Mouse (Mus musculus) retina, postnatal 1 day (tissue): ENCODE results near the gene Mrpl2.

Experiments used
- DNase-seq: peaks from one replicate; pipeline ENCODE4 v3.0.0-alpha.2; 2012

Gene Mrpl2

DNA sequence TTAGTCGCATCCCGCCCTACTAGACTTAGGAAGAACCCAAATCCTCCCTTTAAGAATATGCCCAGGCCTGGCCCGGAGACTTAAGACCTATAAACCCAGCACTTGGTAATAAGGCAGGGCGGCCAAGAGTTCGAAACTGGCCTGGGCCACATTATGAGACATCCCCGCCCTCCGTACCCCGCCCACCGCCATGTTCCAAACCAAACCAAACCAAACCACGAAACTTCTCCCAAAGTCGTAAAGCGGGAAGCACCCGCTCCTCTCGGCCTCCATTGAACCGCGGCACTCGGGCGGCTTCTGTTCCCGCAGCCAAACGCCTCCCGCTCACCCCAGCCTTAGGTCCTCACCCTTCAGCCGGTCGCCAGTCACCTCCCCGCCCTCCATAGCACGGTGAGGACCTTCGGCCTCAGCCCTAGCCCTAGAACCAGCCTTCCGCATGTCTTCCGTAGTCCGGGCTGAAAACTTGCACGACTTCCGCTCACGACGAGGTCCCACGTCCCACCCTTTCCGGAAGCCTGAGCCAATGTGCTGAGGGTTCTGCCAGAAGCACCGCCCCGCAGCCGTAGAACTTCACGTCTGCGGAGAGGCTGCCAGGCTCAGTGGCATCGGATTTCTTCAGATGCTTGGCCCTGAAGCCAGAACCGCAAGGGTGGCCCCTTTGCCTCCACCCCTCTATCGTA is 28.0 kb downstream of the Mrpl2 start, which contains the start of gene Rrp36:
Gene Rrp36 (minus strand): TSS at position 503 of the 680 bp plus-strand sequence.
- peak; percentile 95 for DNase-seq

DNA sequence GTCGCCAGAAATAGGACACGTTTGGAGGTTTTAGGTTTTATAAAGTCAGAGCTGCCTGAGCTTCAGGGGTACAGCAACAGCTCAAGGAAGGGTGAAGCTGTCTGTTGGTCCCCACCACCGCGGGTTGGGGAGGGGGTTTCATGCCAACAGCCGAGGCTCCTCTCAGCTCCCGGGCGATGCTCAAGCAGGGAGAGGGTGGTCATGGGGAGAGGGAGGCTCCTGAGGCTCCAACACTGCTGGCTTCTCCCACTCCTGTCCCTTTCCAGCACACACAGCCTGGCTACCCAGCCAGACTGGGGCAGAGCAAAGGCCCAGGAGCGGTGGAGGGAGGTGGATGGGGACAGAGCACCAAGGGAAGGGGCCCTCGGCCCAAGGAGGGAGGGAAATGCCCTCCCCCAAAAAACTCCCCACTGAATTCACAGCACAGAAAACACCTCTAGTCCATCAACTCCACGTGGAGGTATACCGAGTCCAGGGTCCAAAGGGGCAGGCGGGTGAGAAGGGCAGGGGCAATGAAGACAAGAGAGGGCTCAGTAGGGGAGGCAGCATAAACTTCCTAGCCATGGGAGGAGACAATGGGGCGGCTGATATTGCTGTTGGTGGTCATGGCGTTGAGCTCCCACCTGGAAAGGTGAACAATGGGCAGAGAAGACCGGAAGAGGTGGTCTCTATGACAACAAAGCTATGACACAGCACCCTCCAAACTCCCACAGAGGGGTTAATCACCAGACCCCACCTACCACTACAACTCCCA is 28.7 kb downstream of the Mrpl2 start:
- no peak for DNase-seq

DNA sequence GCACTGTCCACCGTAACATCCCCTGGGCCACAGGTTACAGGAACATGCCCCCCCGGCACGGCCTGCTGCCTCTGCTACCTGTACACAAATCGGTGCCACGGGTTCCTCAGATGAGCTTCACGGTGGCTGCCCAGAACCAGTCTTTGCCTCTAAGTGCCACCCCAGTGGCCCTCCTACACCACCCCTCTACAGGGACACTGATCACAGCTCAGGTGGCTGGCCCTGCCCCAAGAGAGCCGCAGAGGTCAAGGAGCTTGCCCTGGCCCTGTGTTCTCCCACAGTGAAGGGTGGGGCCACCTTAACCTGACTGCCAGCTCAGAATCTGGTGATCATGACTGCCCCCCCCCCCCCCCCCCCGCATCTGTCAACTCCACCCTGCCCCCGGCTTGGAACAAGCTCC is 32.4 kb downstream of the Mrpl2 start, which contains the start of gene Mea1:
Gene Mea1 (plus strand): TSS at position 378 of the 400 bp plus-strand sequence.
- no peak for DNase-seq

DNA sequence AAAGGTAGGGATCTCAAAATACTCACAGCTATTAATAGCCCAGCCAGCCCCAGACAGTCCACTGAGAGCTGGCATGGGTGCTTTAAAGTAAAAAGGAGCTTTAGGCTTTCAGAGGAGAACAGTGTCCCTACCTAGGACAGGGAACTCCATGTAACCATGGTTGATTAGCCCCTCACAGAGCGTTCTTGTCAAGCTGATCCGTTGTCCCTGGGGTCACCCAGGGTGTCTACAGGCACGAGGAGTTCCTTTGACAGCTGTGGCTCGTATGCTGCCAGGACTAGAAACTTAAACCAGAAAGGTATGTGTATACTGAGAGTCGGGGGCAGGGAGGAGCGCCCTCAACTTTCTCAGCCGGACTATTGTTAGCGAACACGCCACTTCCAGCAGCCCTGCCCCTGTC is 32.9 kb downstream of the Mrpl2 start:
- no peak for DNase-seq

DNA sequence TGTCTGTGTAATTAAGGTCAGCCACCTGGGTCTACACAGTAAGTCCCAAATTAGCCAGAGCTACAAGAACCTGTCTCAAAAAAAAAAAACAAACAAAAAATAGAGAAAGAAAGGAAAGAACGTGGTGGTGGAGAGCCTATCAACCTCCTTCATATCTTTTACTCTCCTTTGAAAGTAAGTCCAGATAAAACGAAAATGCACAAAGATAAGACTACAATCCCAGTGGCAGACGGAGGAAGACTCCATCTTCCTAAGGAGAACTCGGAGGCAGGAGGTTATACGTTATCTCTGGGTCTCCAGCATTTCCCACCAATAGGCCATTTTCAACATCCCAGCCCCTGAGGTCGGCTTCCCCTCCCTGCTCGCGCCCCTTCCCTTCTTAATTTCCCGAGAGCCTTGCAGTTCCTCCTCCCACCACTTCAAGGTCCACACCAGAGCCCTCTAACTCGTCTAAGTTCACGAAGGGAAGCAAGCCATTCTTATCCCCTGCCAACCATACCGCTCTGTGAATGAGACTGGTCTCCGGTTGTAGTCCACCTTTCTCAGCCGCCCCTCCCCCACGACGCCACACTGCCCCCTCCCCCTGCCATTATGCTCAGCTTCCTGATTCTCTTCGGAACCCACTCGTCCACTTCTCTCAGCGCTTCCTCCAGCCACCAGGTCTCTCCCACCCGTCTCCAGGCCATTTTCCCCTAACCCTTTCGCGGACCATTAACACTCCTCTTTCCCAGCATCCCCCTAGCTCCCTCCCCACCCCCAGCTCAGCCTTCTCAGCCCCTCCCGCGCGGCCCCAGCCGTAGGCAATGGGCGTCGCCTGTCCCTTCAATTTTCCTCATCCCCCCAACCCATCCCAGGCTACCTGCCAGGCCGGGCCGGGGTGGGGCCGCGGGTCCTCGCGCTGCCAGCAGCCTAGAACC is 34.1 kb downstream of the Mrpl2 start:
- peak; percentile 74 for DNase-seq

DNA sequence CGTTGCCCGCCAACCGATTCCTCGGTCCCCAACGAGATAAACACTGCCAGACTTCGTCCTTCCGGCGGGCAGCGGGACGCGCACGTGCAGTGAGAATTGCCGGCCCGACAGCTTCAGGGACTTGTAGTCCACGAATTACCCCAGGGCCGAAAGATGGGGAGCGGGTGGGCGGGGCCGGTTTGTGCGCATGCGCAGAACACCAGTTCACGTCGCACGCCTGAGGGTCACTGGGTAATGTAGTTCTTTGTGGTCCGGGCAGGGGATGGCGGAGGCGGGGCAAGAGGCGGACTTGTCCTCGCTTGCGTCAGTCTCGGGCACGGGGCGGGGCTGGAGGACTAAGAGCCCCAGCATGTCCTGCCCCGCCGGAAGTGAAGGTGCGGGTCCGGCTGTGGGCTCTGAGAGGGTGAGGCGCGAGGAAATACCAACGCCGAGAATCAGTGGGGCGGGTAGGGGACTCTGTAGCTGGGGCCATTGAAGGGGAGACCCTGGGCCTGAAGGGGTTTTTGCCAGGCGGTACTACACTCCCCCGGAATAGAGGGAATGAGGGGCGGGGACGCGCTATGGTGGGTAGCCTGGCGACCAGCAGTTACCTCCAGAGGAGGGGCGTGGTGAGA is 34.8 kb downstream of the Mrpl2 start, which contains the start of gene Klhdc3:
Gene Klhdc3 (minus strand): TSS at position 155 of the 614 bp plus-strand sequence.
- peak; percentile 99 for DNase-seq

GRCm38 (mm10) chr17:46681466-46682118 is 35.6 kb downstream of the Mrpl2 start:
- no peak for DNase-seq

DNA sequence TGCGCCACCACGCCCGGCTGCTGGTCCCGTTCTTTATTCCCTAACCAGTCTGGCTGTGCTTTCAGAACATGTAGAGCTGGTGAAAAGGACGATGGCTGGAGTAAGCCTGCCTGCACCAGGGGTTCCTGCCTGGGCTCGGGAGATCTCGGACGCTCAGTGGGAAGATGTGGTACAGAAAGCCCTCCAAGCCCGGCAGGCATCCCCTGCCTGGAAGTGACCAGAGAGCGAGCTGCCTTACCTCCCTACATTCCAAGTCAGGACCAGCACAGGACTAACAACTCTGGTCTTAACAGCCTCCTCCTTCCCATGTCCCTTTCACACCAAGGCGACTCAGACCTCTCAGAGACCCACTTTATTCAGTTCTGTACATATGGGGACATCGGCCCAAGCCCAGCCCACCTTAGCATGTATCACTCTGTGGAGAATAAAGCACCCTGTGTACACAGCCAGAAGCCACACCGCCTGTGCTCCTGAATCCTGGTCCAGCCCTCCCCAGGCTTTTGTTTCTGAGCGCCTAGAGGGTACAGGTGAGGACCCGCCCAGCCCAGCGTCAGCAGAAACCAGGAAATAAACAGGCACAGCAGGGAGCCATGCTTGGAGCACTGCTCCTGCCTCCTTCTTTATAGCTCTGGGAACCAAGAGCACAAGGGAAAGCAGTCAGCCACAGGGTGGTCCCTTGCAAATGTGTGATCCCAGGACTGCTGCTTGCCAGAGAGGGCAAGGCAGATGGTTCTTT is 36.8 kb downstream of the Mrpl2 start:
- no peak for DNase-seq

GRCm38 (mm10) chr17:46685913-46686312 is 39.9 kb downstream of the Mrpl2 start:
- DNase-seq = no peak

DNA sequence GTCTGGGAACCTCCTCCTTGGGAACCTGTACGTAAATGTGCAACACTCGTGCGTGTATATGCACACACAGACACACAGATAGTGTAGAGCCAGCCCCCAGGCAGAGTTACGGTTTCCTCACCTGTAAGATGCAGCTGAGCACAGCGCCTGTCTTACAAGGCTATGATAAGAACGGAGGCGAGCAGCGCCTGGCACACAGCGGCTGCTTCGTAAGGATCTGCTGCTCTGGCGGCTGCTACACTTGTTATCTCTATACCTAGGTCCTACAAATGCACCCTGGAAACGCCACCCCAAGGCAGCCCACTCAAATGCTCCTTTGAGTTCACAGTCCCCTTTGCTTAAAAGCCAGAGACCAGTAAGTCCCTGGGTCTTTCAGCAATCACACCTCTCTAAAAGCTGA is 44.6 kb downstream of the Mrpl2 start:
- no peak for DNase-seq

DNA sequence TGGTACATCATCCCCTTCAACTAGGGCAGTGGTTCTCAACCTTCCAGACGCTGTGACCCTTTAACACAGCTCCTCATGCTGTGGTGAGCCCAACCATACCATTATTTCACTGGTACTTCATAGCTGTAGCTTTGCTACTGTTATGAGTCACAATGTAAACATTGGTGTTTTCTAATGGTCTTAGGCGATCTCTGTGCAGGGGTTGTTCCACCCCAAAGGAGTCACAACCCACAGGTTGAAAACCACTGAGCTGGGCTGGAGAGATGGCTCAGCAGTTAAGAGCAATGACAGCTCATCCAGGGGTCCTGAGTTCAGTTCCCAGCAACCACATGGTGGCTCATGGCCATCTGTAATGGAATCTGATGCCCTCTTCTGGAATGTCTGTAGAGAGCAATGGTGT is 45.4 kb downstream of the Mrpl2 start:
- no peak for DNase-seq

DNA sequence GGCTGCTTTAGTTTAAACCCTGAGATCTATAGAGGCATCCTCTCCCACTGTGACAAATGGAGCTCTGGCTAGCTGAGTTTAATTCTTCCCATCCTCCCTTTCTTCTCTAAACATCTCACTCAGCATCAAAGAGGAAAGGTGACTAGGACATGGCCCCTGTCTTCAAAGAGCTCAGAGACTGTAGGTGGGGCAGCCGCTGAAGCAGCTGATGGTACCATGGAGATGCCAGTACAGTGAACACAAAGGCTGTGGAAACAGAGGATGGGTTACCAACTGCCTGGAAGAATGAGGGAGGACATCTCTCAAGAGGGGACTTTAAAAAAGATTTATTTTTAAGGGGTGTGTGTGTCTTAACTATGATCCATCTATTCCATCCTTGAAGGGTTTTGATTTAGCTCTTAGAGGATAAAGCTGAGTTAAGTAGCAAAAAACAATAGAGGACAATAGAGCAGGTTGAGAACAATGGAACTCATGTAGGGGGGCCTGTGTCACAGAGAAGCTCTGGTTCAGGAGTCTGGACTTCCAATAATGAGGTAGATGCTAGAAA is 48.6 kb downstream of the Mrpl2 start:
- no peak for DNase-seq

DNA sequence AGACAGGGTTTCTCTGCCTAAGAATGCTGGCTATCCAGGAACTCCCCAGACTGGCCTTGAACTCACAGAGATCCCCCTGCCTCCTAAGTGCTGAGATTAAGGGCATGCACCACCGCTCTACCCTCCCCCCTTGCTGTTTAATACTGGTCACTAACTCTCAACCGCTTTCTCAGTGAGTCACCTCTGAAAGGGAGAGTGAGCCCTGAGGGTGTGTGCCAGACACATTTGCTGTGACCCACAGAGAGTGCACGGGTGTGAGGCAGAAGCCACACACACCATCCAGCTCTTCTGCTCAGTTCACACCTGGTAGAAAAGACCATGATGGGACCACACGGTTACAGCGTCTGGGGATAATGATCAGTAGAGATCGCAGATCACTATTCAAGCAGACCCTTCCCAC is 52.5 kb downstream of the Mrpl2 start:
- DNase-seq = no peak

- no peak for DNase-seq
These were observed 53.2 kb downstream of the Mrpl2 start for GRCm38 (mm10) chr17:46699245-46699644.
